Mouse (Mus musculus): ENCODE measurements around the gene Znrd1.

- no peak for TF ChIP-seq CTCF (IDR thresholded peaks at IDR 0.05; ENCODE audit: insufficient read depth, low read length)
- TF ChIP-seq POLR2A (IDR thresholded peaks at IDR 0.05; ENCODE audit: borderline replicate concordance, extremely low read depth, low read depth, low read length): no peak
Measured at GRCm38 (mm10) chr17:36973271-36973787, 15.0 kb upstream of the Znrd1 start.
